Mouse (Mus musculus) MEL (cell line): ENCODE results near the gene Scnm1. TPM values are rescaled to one million over a fixed set of nuclear protein-coding genes. Genes with fewer than 3 reads are reported as not detected.

ENCODE experiments used
- DNase-seq: peaks from one replicate; pipeline ENCODE4 v3.0.0; 2011; ENCODE audit warnings: low read depth, low spot score
- H3K27ac ChIP-seq: 2 replicates; pipeline ENCODE4 v1.5.1; 2012; ENCODE audit warnings: low read depth, mild to moderate bottlenecking, control low read depth, low read length, moderate library complexity; ENCODE audit not compliant: control insufficient read depth
- H3K27me3 ChIP-seq, 2 experiments: fragments of 150-350 bp in 1 of 2; sonication (generic) in 1 of 2; 2 replicates each; pipeline ENCODE4 v1.6.1; 2012; ENCODE audit warnings: low read length in 2 of 2, mild to moderate bottlenecking in 2 of 2, improper control_type of control experiment in 1 of 2, moderate library complexity in 1 of 2; ENCODE audit not compliant: insufficient read depth in 2 of 2, control insufficient read depth in 1 of 2
- H3K36me3 ChIP-seq, 2 experiments: 2 replicates each; pipeline ENCODE4 v1.6.1; 2012 to 2014; ENCODE audit warnings: low read length in 2 of 2, improper control_type of control experiment in 1 of 2, inconsistent platforms in 1 of 2, mild to moderate bottlenecking in 1 of 2; ENCODE audit not compliant: insufficient read depth in 2 of 2, control insufficient read depth in 1 of 2
- H3K4me1 ChIP-seq, 2 experiments: fragments of 150-350 bp in 1 of 2; sonication (generic) in 1 of 2; 2 replicates each; pipeline ENCODE4 v1.6.1; 2012; ENCODE audit warnings: low read length in 2 of 2, improper control_type of control experiment in 1 of 2, mild to moderate bottlenecking in 1 of 2; ENCODE audit not compliant: insufficient read depth in 2 of 2, control insufficient read depth in 1 of 2
- H3K4me3 ChIP-seq, 2 experiments: fragments of 150-350 bp in 1 of 2; sonication (generic) in 1 of 2; 2 replicates each; pipeline ENCODE4 v1.5.1; 2012; ENCODE audit warnings: low read depth in 2 of 2, low read length in 2 of 2, mild to moderate bottlenecking in 2 of 2, moderate library complexity in 2 of 2, control low read depth in 1 of 2, improper control_type of control experiment in 1 of 2; ENCODE audit not compliant: control insufficient read depth in 1 of 2, insufficient read depth in 1 of 2
- H3K79me2 ChIP-seq: 2 replicates; pipeline ENCODE4 v1.6.1; 2012; ENCODE audit warnings: mild to moderate bottlenecking, low read length, moderate library complexity; ENCODE audit not compliant: control insufficient read depth, poor library complexity, insufficient read depth
- H3K9ac ChIP-seq: 2 replicates; pipeline ENCODE4 v1.6.1; 2012; ENCODE audit warnings: low read depth, mild to moderate bottlenecking, control low read depth, low read length, moderate library complexity; ENCODE audit not compliant: control insufficient read depth, poor library complexity, severe bottlenecking
- H3K9me3 ChIP-seq: fragments of 150-350 bp; sonication (generic); replicated peaks from 2 replicates; pipeline ENCODE4 v1.6.1; 2012; ENCODE audit warnings: mild to moderate bottlenecking, low read length, improper control_type of control experiment, moderate library complexity; ENCODE audit not compliant: insufficient read depth
- CHD1 ChIP-seq: IDR thresholded peaks from 2 replicates; pipeline ENCODE4 v1.6.1; 2012; ENCODE audit warnings: low read depth, mild to moderate bottlenecking, inconsistent platforms, low read length, improper control_type of control experiment
- CTCF ChIP-seq, 3 experiments: IDR thresholded peaks in 2 of 3; conservative IDR thresholded peaks in 1 of 3; 2 replicates each; pipeline ENCODE4 v1.5.1; 2011 to 2012; ENCODE audit warnings: low read length in 3 of 3, low read depth in 2 of 3, mild to moderate bottlenecking in 2 of 3, improper control_type of control experiment in 1 of 3, inconsistent platforms in 1 of 3, mixed read lengths in 1 of 3, moderate library complexity in 1 of 3; ENCODE audit not compliant: control insufficient read depth in 1 of 3, insufficient read depth in 1 of 3, poor library complexity in 1 of 3, severe bottlenecking in 1 of 3
- E2F4 ChIP-seq: IDR thresholded peaks from 2 replicates; pipeline ENCODE4 v1.6.1; 2011; ENCODE audit warnings: low read depth, low read length, improper control_type of control experiment, borderline replicate concordance
- MAFK ChIP-seq: IDR thresholded peaks from 2 replicates; pipeline ENCODE4 v1.6.1; 2011; ENCODE audit warnings: low read depth, mild to moderate bottlenecking, low read length, improper control_type of control experiment, borderline replicate concordance
- MEF2A ChIP-seq: IDR thresholded peaks from 2 replicates; pipeline ENCODE4 v1.6.1; 2014; ENCODE audit warnings: low read depth, mild to moderate bottlenecking, inconsistent platforms, low read length, improper control_type of control experiment; ENCODE audit not compliant: poor library complexity, insufficient replicate concordance, severe bottlenecking; ENCODE audit errors: extremely low read depth
- MXI1 ChIP-seq: IDR thresholded peaks from 2 replicates; pipeline ENCODE4 v1.6.1; 2011; ENCODE audit warnings: mild to moderate bottlenecking, low read depth, low read length, improper control_type of control experiment
- MYB ChIP-seq: IDR thresholded peaks from 2 replicates; pipeline ENCODE4 v1.6.1; 2011; ENCODE audit warnings: mild to moderate bottlenecking, low read depth, low read length, improper control_type of control experiment
- MYC ChIP-seq: IDR thresholded peaks from 2 replicates; pipeline ENCODE4 v1.6.1; 2011; ENCODE audit warnings: low read depth, mild to moderate bottlenecking, low read length, improper control_type of control experiment, moderate library complexity
- POLR2A ChIP-seq, 2 experiments: IDR thresholded peaks; 2 replicates each; pipeline ENCODE4 v1.6.1; 2011 to 2012; ENCODE audit warnings: low read length in 2 of 2, mild to moderate bottlenecking in 2 of 2, control low read depth in 1 of 2, improper control_type of control experiment in 1 of 2, low read depth in 1 of 2, moderate library complexity in 1 of 2; ENCODE audit not compliant: control insufficient read depth in 1 of 2, insufficient read depth in 1 of 2, poor library complexity in 1 of 2
- RAD21 ChIP-seq: IDR thresholded peaks from 2 replicates; pipeline ENCODE4 v1.6.1; 2011; ENCODE audit warnings: mild to moderate bottlenecking, low read depth, low read length, improper control_type of control experiment
- SIN3A ChIP-seq: IDR thresholded peaks from 2 replicates; pipeline ENCODE4 v1.6.1; 2012; ENCODE audit warnings: low read length, improper control_type of control experiment, inconsistent platforms
- SMC3 ChIP-seq: IDR thresholded peaks from 2 replicates; pipeline ENCODE4 v1.6.1; 2011; ENCODE audit warnings: low read depth, low read length, improper control_type of control experiment
- TAL1 ChIP-seq: IDR thresholded peaks from 2 replicates; pipeline ENCODE4 v1.6.1; 2012; ENCODE audit warnings: mild to moderate bottlenecking, inconsistent platforms, low read length, moderate library complexity, mixed read lengths
- TBP ChIP-seq: IDR thresholded peaks from 2 replicates; pipeline ENCODE4 v1.8.0; 2011; ENCODE audit warnings: low read depth, low read length, improper control_type of control experiment
- ZC3H11A ChIP-seq: IDR thresholded peaks from 2 replicates; pipeline ENCODE4 v1.6.1; 2012; ENCODE audit warnings: low read depth, mild to moderate bottlenecking, inconsistent platforms, low read length, improper control_type of control experiment
- ZMIZ1 ChIP-seq: IDR thresholded peaks from 2 replicates; pipeline ENCODE4 v1.6.1; 2012; ENCODE audit warnings: low read depth, mild to moderate bottlenecking, inconsistent platforms, low read length, improper control_type of control experiment, moderate library complexity
- ZNF384 ChIP-seq: IDR thresholded peaks from 2 replicates; pipeline ENCODE4 v1.6.1; 2012; ENCODE audit warnings: low read depth, mild to moderate bottlenecking, inconsistent platforms, low read length, improper control_type of control experiment
- polyA plus RNA-seq, 2 experiments: library from polyadenylated mRNA; stranded (reverse) in 1 of 2; unstranded in 1 of 2; fragments of >175 nt in 1 of 2; fragments of >200 nt in 1 of 2; gene quantifications; 2 replicates each; pipeline versions ENCODE4 v1.2.1 to v1.2.4; 2012; ENCODE audit warnings: low replicate concordance in 2 of 2, low read depth in 1 of 2; ENCODE audit not compliant: insufficient read length in 2 of 2, insufficient read depth in 1 of 2, missing spikeins in 1 of 2
- total RNA-seq: library from RNA; depleted of rRNA; stranded (reverse); fragments of 300-350 nt; gene quantifications from 2 replicates; pipeline ENCODE4 v1.2.3, GENCODE M21; 2012

Scnm1 gene
- total and polyA plus RNA-seq, 3 experiments, result 93.1 to 104 TPM; not detected in 1

DNA sequence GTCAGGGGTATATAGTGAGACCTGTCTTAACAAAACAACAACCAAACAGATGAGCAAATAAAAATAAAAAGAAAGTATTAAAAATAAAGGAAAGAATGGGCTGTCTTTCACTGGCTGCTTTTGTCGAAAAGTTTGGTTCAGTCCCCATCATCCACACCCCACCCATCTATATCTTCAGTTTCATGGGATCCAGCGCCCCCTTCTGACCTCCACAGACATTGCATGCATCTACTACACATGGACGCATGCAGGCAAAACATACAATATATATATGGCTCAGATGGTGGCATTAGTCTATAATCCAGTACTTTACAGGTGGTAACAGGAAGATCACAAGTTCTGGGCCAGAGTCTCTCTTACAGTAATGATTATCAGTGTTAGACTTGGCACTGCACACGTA lies 20.1 kb upstream of the Scnm1 start (continued):
- TF ChIP-seq RAD21, result peak; percentile 98

DNA sequence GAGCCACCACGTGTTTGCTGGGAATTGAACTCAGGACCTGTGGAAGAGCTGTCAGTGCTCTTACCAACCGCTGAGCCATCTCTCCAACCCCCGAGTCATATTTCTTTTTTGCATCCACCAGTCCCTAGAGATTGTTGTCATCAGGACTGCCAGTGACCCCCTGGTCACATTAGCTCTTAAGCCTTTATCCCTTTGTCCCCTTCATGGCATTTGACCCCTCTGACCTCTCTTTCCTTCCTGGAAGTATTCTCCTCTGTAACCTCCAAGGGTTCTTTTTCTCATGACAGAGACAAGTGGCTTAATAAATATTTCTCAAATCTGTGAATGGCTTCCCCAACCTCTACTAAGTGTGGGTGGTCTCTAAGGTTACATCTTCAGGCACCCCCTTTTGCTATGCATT lies 14.1 kb upstream of the Scnm1 start:
- Histone ChIP-seq H3K4me1 (no peaks in the 10 kb centered on the region), H3K79me2 (no peaks in the 10 kb centered on the region), H3K9ac (no peak overlapping the region), H3K27ac (no peak overlapping the region), H3K36me3 (no peaks in the 10 kb centered on the region), H3K9me3 (no peaks in the 10 kb centered on the region), H3K4me3 (no peak overlapping the region), H3K27me3 (no peaks in the 10 kb centered on the region; a peak in 4 of 4 replicates)
- no peak for TF ChIP-seq MEF2A
- no peak for TF ChIP-seq TAL1
- TF ChIP-seq E2F4, result no peak
- TF ChIP-seq ZNF384, result no peak
- TF ChIP-seq MAFK, result no peak
- no peak for TF ChIP-seq ZMIZ1
- no peak for DNase-seq

- DNase-seq, result peak; percentile 95
- Histone ChIP-seq H3K9ac (peak overlapping the region; percentile 5), H3K9me3 (no peaks in the 10 kb centered on the region), H3K4me3 (peak overlapping the region; percentile 32 to 43), H3K27me3 (no peaks in the 10 kb centered on the region; a peak in 2 of 4 replicates), H3K79me2 (no peaks in the 10 kb centered on the region), H3K4me1 (peaks cover 8 to 14% of the 10 kb centered on the region in 2 experiments), H3K36me3 (peaks cover 0 to 14% of the 10 kb centered on the region in 2 experiments; a peak in 3 of 4 replicates), H3K27ac (no peak overlapping the region)
- TF ChIP-seq TBP (peak; percentile 22; the same call in 1 of the 2 replicates), CHD1 (no peak), POLR2A (IDR thresholded peaks at IDR 0.05; ENCODE audit: control insufficient read depth in 1 of 2, insufficient read depth in 1 of 2, low read depth in 1 of 2, low read length in 2 of 2, poor library complexity in 1 of 2) (no peak), RAD21 (peak; percentile 96), MYB (no peak), TAL1 (no peak), MXI1 (no peak), SIN3A (peak; percentile 48; the same call in 1 of the 2 replicates), ZMIZ1 (no peak), CTCF (IDR thresholded peaks at IDR 0.05 in 2 of 3, conservative IDR thresholded peaks at IDR 0.05 in 1 of 3; ENCODE audit: control insufficient read depth in 1 of 3, insufficient read depth in 1 of 3, low read depth in 2 of 3, low read length in 3 of 3, poor library complexity in 1 of 3, severe bottlenecking in 1 of 3) (peak in 2 of 3 experiments; percentile 99 to 100; a peak in 4 of 6 replicates), MYC (peak; percentile 56; the same call in 1 of the 2 replicates), ZC3H11A (peak; percentile 90), SMC3 (peak; percentile 98)
These were observed 8.8 kb upstream of the Scnm1 start for GRCm38 (mm10) chr3:95142617-95143011.
